Mouse (Mus musculus) liver (tissue): ENCODE data around the gene Grik1.

Experiments used
- DNase-seq: peaks from one replicate; pipeline ENCODE4 v3.0.0-alpha.2; 2020; ENCODE audit warnings: mixed read lengths

Grik1 gene

DNA sequence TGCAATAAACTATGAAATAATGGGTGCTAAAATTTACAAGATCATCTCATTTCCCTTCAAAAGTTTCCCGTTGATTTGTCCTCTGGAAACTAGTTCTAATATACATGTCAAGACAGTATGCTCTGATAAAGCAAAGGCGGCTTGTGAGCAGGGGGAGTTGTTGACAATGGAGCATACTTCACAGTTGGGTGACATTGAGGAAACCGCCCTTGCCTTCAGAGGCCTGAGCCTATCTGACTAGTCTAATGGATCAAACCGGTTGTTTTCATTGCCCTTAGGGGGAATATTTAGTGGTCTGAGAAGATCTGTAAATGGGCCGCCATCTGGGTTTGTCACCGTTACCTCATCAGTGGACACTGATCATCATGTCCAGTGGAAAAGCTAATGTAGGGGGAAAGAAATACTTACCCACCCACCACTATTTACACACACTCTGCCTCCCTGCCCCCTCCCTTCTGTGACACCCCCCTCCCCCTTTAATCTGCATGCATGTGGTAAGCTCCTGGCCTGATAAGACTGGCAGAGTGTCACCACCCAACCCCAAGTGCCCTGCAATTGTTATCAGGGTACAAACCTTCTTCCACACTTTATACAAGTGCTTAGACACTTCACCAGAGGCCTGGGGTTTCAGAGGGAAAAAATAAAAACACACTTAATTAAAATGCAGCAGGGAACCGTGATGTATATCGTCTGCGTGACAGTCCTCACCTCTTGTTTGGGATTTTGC lies 335.2 kb downstream of the Grik1 start:
- DNase-seq, result no peak

DNA sequence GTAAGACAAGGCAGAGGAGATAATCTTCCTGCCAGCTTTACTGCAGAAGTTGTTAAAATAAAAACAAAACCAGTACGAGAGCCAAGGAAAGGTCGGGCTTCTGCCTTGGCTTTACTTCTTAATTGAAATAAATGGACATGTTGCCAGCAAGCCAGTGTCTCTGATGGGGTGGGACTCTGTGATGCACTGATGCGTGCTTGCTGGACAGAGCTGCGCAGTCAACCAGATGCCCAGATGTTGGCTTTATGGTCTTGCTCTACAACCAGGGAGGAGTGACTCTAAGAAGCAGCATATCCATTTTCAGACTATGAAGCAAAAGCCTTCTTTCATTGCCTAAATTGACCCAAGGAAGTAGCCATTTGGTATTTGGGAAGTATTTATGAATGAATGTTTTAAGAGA lies 336.9 kb downstream of the Grik1 start:
- DNase-seq, result no peak

DNA sequence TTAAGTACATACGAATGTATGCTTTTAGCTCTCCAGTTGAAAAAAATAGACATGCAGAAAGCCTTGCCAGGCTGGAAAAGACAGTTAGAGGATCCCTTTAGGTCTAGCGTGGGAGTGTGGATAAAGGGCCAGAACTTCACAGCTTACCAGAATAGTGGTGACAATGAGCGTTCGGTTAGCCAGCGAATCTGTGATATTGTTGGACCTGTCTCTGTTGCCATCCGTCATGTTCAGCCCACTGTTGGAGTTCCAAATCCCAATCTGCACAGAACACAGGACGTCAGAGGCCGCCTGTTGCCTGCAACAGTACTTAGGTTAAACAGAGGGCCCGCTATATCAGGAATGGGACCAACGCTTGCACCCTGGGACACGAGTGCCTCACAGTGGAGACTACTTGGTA lies 340.2 kb downstream of the Grik1 start:
- DNase-seq, result no peak

DNA sequence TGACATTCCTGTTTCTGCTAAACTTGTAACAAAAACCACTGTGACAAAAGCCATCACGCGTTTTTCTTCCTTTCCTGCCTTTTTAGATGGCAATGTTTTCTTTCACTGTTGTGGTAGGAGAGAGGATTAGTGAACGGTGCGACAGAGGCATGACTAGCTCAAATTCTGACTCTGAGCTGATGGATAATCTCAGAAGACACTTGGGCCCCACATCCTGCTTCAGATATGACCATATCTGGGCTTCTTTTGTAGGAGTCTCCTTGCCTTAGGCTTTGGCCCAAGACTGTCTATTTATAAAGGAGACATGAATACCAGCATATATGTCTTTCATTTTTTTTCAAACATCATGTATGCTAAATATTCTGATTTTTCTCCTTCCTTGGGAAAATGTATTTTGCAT lies 341.9 kb downstream of the Grik1 start:
- DNase-seq, result no peak

DNA sequence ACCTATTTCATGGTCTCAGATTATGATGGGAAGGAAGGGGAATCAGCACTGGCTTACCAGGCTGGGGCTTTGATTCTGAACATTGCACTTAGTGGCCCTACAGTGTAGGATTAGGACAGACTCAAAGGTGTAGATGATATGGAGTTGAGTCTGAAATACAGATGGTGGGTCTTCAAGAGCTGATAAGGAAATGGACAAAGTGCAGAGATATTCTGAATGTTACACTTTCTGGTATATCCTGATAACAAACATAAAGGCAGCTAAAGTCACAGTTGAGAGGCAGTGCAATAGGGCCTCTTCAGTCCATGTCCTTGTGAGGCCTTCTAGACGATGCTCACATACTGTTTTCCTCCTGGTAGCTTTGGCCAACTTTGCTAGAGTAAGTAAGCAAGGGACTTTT lies 345.7 kb downstream of the Grik1 start:
- DNase-seq, result no peak

DNA sequence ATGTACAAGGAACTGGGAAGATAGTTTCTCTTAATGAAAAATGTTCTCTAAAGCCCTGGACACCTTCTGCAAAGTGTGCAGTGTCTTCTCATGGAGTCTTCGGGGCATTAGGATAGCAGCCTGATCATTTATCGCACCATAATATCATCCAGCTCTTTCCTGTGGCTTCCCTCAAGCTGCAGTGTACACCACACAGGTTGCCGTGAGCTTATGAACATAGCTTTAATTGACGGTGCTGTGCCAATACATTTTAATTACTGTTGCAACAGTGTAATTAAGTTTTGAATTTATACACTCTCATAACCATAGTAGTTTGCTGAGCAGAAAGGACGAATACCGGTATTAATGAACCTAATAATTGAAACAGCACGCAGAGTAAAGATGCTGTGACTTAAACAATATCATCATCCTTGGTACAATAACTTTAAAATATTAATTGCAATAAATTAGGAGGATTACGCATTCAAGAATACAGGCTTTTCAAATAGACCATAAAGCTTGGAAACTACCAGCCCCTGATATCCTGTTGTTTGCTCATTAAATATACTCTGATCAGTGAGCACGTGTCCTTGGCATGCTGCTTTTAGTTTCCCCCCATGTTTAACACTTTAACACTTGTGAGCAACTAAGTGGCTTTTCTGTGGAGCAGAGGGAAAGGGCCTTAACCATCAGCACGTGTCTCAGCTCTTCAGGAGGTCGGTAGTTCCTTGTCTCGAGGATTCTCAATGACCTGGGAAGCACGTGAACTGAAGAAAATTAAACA lies 347.8 kb downstream of the Grik1 start:
- DNase-seq, result no peak

DNA sequence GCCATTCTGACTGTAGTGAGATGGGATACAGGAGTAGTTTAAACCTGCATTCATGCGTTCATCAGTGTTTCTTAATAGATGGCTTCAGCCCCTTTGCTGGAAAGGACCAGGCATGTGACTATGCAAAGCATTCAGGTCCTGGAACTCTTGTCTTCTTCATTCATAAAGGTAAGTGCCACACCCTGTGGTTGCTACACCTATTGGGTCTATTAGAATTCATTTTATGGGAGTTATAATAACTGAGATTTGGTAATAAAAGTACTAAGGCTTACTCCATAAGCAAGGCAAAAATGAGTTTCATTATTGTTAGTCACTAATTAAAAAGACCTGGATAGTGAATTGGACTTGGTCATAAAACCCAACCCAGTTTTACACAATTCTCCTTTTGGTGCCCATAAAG lies 355.4 kb downstream of the Grik1 start:
- DNase-seq, result no peak

DNA sequence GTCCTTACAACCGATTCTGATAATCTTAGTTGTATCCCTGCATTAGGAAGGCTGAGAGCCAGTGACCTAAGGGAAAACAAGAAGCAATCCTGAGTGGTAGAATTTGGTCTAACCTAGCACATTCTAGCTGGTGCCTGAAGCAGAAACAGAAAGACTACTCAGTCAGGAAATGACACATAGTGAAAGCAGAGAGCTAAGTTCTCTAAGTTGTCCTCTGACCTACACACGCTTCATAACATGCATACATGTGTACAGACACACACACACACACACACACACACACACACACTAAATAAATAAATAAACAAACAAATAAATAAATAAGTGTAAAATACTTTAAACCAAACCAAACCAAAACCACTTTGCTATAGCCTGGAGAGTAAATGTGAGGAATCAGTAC lies 358.7 kb downstream of the Grik1 start:
- no peak for DNase-seq

DNA sequence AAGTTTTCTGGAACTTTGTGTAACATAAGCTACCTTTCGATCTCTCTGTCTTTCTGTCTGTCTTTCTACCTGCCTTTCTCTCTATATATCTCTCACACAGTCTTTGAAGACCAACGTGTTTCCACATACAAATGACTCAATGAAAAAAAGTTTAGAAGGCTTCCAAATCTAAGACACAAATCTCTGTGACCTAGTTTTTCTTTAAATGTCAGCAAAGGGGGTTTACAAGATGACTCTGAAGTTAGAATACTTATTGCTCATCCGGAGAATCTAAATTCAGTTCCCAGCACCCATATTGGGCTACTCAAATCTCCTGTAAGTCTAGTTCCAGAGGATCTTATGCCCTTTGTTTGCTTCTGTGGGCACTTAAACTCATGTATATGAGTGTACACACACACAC lies 359.5 kb downstream of the Grik1 start:
- DNase-seq, result no peak

DNA sequence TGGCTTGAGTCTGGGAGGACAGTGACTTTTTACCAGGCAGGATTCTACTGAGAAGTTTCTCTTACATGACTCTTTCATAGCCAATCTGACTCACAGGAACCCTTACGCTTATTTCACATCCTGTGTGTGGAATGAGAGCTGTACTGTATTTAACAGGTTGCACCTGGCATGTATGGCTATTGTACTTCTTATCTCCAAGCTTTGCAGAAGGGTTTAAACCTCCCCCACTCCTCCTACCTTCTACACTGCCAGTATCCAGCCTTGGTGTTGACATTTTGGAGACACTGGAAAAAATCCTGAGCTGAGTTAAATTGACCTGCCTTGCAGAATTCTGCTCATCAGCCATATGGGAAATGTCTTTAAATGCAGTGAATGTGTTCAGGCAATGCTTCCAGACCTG lies 361.4 kb downstream of the Grik1 start:
- DNase-seq, result no peak

DNA sequence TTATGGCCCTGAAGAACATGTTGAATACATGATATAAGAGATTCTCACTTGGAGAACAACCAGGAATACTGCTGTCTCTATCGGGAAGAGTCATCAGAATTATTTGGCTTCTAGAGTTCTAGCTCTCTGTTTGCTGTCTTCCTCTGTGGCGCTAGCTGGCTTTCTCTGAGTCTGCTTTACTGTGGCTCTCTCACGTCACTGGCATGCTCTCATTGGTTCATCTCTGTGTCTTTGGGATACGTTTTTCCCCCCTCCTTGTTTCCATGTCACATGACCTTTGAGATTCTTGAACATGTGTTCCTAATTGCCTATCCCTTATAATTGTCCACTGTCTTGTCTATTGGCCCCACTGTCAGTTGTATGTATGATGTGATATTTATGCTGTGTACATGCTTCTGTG lies 372.2 kb downstream of the Grik1 start:
- DNase-seq, result no peak

DNA sequence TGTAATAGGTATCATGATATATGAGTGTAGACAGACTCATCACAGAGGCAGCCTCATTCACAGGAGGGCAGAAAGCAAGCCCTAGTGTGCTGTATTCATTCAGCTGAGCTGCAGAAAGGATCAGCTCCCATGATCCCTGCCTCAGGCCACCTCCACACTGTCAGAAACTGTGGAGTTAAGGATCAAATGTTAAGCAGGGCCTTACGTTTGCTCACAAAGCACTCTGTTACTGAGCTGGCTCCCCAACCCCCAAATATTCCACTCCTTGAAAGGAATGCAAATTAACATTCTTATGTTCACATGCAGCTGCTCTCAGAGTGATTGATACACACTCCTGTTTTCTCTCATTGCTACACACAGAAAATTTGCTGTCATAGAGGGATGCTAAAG lies 372.9 kb downstream of the Grik1 start:
- no peak for DNase-seq

DNA sequence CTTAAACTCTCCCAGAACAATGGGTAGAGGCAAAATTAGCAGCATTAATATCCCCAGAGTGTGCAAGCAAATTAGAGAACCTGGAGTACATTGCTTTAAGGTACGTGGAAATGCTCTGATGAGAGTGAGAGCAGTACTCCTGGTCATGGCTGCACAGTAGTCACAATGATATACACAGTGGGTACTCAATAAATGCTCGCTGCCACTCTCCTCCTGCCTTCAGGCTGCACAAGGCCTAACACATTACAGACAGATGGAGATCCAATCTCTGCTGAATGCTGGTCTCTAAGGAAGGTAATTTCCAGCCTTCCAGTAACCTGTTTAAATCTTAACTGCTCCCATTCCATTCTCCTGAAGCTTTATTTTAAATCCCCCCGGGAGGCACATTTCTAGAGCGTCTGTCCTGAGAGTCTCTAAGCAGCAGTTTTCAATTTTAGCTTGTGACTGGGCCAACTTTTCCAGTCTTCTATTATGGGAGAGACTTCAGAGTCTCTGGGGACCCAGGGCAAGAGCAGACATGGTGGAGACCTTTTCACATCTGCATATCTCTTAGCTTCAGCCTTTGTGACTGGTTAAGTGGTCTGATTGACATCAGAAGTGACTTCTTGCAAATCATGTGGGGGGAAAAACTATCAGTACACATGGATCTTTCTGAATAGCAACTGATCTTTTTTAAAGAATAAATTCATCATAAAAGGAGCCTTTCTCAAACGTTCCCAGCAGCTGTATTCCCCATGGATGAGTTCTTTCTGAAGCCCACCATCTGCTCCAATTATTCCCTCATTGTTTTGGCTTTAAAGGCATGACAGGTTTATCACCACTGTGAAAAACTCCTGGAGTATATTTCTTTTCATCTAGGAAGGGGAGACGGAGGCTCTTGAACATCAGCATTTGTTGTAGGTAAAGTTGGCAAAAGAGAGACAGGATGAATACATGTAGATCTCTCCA lies 373.6 kb downstream of the Grik1 start:
- DNase-seq, result no peak

DNA sequence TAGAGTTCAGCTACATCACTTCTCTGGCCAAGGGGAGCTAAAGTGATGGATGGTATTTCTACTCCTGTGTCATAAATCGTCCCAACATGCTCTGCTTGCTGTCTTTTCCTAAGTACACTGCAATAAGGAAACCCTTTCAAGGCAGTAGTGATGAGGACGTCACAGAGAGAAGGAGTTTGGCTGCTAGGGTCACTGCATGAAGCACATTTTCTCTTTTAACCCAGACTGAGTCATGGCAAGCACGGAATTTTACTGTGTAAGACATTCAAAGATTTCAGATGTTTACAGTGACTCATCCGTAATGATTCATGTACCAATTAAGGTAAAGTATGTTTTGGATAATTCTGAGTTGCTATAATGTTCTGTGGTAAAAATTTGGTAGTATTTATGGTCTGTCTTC lies 374.9 kb downstream of the Grik1 start:
- no peak for DNase-seq

DNA sequence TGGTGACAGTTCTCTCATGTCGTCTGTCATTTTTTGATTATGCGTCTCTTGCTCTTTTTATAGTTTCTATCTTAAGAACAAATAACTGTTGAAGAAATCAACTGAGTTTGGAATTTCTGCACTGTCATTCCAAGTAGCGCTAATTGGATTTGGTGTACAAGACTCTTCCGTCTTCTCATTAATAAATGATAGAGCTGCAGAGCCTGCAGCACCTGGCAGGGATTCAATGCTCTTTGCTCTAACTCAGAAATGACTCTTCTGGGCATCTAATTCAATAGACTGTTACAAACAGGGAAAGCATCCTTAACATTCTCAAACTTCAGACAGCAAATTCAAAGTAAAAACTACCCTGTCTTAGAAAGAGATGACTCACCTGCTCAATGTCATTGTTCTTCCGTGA lies 376.3 kb downstream of the Grik1 start:
- DNase-seq, result no peak

DNA sequence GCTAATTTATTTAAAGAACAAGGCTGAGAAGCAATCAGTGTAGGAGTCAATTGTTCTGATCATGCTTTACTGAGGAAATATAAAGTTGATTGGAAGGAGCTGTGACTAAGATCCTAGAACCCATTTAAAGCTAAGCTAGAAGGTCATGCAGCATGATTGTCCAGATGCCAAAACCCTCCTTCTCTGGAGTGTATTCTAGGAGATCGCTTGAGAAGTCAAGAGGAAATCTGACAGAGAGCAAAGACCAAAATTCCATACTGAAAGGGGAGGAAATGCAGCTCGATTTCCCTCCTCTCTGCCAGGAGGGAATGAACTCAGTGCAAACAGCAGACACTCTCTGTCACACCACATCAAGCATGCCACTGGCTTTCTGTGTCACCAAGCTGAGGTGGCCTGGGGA lies 378.9 kb downstream of the Grik1 start:
- no peak for DNase-seq

DNA sequence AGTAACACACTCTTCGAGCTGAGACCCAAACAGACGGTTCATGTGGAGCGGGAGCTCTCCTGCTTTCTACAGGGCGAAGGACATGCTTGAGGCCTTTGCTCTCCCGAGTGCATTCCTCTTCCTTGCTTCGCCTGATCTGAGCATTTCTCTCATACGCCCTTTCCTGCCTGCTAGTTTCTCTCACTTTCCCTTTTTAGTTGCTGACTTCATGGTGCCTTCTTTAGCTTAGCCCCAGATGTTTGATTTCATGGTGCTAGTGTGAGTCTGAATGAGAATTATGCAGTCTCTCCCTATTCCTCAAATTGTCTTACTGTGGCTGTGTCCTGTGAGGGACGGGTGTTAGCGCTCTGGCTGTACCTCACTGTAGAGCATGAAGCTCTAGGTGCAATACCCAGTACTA lies 388.0 kb downstream of the Grik1 start:
- no peak for DNase-seq

DNA sequence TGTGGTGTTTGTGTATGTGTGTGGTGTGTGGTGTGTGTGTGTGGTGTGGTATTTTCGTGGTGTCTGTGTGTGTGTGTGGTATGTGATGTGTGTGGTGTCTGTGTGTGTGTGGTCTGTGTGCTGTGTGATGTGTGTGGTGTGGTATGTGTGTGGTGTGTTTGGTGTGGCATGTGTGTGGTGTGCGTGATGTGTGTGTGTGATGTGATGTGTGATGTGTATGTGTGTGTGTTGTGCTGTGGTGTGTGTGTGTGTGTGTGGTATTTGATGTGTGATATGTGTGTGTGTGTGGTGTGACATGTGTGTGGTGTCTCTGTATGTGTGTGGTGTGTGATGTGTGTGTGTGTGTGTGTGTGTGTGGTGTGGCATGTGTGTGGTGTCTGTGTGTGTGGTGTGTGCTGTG lies 388.9 kb downstream of the Grik1 start:
- DNase-seq, result no peak

DNA sequence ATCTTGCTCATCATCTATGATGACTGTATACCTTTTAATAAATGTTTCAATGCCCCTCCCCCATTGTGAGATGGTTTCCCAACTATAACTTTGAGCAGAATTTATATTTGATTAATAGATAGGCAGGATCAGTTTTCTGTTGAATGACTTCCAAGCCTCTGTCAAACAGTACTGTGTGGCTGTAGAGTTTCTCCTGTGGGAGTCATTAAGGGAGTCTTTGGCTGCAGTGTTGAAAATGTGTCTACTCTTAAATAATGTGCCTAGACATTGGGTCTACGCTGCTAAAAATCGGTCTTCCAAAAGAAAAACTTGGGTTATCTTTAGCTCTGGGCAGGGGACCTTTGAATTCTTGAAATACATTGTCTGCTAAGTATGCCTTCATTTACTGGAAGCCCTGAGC lies 414.1 kb downstream of the Grik1 start:
- DNase-seq, result no peak

DNA sequence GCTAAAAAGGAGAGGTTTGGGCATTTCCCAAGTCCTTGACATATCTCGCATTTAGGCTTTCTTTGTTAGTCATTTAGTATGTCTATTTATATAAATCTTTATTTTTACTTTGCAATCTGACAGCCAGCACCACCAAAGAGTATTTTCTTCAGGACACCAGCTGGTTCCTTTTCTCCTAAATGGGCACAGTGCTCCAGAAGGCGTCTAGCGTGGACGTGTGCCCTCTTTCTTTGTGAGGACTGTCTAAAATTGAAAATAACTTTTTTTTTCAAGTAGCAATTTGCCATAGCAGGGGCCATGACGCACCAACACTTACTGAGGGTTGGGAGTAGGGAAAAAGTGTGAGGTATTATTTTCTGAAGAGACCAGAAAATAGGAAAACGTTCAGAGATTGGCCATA lies 425.5 kb downstream of the Grik1 start:
- no peak for DNase-seq

DNA sequence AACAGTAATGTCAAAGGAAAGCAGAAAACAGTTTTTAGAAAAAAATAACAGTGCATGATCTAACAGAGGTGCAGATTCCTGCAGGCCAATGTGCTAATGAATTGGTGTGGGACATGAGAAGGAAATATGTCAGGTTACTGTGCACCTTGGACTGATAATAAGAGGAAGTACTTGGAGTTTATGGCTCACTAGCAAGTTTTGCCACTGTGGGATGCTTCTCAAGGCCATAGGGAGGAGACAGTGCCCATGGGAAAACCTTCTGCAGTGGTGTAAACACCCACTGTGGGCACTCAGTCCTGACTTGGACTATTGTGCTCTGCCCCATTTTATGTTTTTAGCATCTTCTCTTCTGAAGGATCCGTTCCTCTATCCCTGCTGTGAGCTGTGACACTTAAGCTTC lies 428.3 kb downstream of the Grik1 start:
- DNase-seq, result no peak

DNA sequence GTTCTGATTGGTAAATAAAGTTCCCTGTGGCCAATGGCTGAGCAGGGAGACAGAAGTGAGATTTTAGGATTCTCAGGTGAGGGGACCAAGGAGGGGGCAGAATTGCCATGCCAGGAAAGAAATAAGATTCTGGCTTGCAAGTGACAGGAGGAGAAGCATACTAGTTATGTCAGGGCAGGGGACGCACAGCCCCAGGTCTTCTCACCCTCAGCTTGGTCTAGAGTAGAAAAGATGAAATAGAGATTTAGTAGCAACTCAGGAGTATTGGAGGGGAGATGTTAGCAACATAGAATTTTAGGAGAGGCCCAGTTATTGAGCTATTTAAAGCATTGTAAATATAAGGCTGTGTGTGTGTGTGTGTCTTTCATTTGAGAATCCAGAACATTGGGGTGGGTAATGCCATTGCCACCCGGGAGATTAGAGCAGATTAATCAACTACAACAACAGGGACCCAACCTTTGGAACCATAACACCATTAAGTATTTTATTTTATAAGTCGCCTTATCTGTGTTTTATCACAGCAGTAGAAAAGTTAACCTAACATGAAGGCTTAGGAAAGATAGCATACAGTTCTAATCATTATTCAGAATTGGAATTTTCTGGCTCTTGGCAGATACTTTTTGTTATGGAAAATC lies 436.5 kb downstream of the Grik1 start:
- DNase-seq, result no peak

DNA sequence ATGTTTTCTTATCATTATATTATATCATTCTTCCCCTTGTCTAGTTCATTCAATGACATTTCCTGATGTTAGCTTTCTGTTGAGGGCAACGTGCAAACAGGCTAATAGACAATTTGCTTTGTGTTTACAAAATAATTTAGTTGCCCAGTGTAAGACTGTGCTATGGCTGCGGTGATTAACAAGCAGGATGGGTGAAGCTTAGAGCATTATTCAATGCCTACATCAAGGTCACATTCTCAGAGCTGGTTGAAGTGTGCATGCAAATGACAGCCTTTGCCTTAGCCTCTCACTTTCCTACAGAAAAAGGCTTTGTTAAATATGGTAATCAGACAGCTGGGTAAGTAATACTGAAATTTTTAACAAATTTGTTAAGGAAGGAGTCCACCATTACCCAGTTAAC lies 438.5 kb downstream of the Grik1 start:
- DNase-seq, result no peak
